Mouse (Mus musculus) cerebellum, adult 2 months (tissue): ENCODE measurements around the gene Hs3st3a1.

Experiments
- CTCF ChIP-seq: fragments of 200-500 bp; IDR thresholded peaks from 2 replicates; pipeline ENCODE4 v1.5.1; 2011; ENCODE audit warnings: low read depth, mild to moderate bottlenecking, control low read depth, low read length, moderate library complexity, borderline replicate concordance; ENCODE audit not compliant: insufficient read depth
- POLR2A ChIP-seq: fragments of 200-500 bp; IDR thresholded peaks from 2 replicates; pipeline ENCODE4 v1.6.1; 2011; ENCODE audit warnings: low read length, control low read depth, borderline replicate concordance; ENCODE audit not compliant: insufficient read depth

DNA sequence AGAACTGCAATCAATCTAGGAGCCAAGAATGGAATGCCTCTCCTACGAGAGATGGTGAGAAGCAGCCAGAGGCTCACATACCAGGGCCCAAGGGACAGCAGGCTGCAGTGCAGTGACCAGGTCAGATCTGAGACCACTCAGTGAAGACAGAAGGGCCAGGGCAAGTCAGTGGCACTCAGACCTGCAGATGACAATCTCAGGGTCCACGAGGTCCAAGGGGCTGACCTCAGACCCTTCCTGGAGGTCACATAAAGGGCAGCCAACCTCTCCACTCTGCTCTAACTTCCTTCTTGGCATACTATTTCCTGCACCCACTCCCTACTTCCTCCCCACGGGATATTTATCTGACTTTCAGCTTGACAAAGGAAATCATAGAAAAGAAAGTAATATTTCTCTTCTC lies 60.8 kb downstream of the Hs3st3a1 start:
- TF ChIP-seq CTCF = no peak
- TF ChIP-seq POLR2A = no peak
